Mouse (Mus musculus) spleen, postnatal 14 days (tissue): ENCODE results near the gene Ubr3.
"Not testable (repeated sequence)": the region's sequence is repeated elsewhere in the genome, so short reads cannot be mapped to it uniquely, and the experiment has no call there.

Source experiments
- DNase-seq, 2 experiments: peaks; one replicate each; pipeline ENCODE4 v3.0.0; 2021 to 2022; ENCODE audit warnings: low spot score in 2 of 2

Ubr3 gene

DNA sequence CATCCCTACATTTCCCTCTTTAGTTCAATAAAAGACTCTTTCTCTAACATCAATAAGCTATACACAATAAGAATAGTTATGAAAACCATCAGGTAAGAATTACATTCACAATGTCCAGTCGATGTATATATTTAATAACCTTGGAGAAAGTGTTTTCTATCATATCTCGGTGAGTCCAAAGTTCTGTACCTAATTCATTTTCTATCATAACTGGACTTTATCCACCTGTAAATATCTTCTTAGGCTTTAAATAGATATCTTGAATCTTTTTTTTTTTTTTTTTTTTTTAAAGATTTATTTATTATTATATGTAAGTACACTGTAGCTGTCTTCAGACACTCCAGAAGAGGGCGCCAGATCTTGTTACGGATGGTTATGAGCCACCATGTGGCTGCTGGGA, 10.3 kb downstream of the Ubr3 start:
- not testable (repeated sequence) for DNase-seq

DNA sequence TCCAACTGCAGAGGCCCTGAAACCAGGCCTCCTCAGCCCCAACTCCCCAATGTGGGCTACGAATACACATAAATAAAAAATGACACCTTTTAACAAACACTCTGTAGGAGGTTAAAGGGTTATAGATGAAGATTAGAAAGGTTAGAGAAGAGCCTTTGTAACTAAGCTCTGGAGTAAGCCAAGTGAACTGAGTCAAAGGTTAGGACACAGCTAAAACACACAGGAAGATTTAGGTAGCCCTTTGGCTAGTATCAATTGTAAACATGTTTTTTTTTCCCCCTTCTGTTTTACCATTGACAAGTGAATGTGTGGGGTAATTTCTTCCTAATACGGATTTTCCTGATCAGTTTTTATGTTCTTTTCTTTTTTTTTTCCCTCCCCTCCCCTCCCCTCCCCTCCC, 15.8 kb downstream of the Ubr3 start:
- no peak for DNase-seq

DNA sequence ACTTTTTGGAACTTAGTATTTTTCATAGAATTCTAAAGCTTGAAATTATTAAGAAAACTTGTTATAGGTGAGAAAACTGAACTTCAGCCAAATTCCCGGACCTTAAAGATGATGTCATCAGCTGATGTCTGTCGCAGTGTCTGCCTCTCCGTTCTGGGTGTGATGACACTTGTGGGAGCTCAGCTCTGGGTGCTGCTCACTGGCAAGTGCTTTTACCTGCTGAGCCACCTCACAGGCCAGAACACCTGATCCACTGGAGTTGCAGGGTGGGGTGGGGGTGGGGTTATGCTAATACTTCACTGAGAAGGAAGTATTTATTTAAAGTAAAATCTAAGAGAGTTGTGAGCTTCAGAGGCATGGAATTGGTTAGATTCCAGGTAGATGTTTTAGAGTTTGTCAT, 20.3 kb downstream of the Ubr3 start:
- no peak for DNase-seq

DNA sequence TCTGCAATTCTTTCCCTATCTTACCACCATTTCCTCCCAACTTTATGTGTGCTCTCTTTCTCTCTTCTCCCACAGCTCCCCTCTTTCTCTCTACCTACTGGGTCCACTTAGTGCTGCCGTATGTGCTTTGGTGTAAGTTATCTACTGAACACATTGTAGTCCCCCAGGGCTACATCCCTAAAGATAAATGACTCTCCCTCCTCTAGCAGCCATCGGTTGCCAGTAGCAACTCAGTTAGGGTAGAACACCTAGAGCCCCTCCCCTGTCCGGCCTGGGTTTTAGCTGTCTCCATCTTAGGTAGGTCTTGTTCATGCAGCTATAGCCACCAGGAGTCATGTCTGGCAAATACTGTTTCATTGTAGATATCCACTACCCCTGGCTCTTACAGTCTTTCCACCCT, 27.9 kb downstream of the Ubr3 start:
- no peak for DNase-seq

DNA sequence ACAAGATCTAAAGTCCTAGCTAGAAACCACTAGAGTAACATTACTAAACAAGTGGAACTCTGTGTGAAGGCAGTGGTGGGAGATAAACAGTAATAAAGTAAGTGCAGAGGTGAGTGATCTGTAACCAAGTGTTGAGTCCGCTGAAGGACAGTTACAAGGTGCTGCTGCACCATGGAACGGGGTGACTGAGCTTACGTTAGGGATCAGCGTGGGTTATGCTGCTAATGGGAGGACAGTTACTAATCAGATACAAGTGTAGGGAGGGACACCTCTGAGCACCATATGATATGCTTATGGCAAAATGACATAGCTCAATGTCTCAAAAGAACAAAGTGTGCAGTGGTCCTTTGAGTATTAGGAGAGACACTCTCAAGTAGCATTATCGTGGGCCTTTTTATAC, 39.3 kb downstream of the Ubr3 start:
- DNase-seq = no peak

DNA sequence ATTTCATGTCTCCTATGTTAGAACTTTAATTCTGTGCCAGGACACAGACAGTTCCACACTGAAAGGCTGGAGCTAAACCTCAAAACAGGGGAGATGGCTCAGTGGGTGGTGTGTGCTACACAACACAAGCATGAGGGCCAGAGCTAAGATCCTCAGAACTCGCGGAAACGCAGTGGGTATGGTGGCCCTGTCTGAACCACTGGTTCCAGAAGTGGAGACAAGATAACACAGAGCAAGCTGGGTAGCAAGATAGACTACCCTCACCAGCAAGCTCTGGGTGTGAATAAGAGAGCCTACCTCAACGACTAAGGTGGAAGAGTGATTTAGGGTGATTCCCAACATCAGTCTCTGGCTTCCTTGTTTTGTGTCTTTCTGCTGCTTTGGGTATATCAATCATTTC, 42.2 kb downstream of the Ubr3 start:
- no peak for DNase-seq

DNA sequence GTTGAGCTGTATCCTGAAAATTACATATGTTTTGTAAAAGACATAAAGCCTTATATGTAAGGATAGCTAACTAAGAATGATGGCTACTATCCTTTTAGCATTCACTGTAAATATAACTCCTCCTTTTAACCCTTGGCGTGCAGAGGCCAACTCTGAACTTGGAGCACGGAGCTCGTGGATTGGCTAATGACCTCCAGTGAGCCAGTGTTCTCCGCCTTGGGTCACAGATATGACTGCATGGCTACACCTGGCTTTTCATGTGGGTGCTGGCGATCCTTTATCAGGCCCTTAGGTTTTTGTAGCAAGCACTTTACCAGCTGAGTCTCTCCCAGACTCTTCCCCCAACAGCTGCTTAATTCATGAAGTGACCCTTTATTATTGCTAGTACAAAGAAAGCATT, 42.6 kb downstream of the Ubr3 start:
- no peak for DNase-seq

DNA sequence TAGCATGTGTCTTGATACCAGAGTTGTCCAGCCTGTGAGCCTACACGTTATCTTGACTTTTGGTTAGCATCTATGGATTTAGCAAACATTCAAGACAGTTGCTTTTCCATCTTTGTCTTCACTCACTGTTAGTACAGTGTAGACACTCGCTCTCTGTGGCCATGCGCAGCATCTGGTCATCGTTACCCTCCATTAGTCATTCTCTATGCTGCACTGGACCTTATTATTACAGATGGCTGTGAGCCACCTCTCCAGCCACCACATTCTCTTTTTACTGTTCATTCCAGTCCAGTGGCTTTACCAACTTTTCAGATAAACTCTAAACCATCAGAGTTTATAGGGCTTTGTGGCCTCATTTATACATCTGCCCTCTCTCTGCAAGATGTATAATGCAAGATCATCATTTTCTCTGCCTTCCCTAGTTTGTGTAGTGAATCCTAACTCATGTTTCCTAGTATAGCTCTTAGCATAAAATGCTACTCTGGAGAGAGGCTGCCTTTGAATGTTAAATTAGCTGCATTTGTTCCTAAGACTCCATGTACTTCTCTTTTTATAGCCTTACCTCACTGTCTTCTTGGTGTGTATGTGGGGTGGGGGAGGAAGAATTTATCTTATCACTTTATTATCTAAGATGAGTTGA, 44.5 kb downstream of the Ubr3 start:
- no peak for DNase-seq

DNA sequence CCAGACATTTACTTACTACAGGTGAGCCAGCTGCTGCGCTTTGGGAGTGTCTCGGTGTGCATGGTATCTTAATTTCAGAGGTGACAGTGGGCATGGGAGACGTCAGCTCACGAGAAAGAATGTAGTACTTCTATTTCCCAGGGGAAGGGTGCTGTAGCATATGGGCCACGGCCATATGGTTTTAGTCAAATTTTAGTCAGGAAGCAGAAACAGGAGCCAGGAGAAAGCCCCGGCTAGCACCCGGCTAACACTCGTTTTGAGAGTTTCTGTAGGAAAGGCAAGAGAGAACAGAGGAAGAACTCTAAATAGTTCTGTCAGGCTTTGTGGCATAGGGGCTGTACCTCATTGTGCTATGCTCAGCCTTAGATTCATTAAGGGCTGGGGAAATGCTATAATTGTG, 55.8 kb downstream of the Ubr3 start:
- no peak for DNase-seq

DNA sequence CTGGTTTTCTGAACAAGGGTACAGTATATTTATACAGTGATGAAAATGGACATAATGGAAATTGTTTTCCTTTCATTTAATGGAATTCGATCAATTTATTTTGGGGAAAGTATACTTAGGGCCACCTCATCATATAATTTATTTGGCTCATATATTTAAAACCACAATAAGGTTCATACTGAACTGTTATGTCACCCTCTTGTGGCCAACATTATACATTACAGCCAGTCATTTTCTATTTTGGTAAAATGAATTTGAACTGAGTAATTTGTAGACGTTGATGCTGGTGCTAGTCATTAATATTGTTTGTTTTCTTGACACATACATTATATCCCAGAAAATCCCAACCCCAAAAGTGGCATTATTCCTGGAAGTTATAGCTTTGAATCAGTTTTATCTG, 58.6 kb downstream of the Ubr3 start:
- no peak for DNase-seq

DNA sequence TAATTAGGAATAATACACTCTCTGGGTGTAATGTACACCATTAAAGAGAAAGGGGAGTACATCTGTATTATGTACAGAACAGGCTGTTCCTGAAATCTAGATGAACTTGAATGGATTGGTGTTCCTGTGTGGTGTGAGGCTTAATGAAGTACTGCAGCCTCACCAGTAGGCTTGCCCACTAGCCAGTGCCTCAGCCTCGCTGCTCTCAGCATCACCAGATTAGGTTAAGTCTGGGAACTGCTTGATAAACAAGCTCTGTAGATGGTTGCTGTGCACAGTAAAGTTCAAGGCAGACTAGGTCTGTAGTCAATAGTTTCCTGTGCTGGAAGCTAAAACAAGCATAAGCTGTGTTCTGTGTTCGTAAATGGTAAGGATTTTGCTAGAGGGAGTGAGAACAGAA, 60.6 kb downstream of the Ubr3 start:
- no peak for DNase-seq

DNA sequence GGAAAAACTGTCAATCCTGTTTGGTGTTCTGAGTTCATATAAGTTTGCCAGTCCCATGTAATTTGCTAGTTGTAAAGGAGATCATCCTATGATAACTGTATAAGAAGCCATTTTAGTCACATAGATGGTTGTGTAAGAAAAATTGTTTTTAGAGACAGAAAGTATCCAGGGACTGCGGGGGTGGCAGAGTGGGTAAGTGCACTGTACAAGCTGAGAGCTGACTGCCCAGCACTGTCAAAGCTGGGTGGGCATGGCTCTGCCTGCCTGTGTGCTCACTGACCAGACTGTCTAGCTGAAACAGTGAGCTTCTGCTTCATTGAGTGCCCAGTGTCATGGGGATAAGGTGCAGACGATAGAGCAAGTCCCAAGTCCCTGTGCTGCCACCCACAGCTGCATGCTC, 77.8 kb downstream of the Ubr3 start:
- DNase-seq = no peak

DNA sequence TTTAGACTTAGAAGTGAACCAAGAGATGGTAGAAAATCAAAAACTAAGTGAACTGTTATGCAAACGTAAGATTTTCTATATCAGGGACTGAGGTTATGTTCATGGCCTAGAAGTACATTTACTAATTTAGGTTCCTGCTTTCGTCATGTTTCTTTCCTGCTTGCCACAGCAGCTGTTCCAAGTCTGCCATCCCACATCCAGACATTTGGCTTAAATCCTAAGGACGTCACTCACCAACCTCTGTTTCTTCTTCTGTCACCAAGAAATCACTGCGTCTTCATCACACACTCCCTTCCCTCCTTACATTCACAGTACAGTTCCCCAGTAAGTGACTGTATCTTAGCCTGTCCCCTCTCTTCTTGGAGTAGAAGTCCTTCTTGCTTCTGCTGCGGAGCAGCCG, 92.2 kb downstream of the Ubr3 start:
- DNase-seq = no peak

DNA sequence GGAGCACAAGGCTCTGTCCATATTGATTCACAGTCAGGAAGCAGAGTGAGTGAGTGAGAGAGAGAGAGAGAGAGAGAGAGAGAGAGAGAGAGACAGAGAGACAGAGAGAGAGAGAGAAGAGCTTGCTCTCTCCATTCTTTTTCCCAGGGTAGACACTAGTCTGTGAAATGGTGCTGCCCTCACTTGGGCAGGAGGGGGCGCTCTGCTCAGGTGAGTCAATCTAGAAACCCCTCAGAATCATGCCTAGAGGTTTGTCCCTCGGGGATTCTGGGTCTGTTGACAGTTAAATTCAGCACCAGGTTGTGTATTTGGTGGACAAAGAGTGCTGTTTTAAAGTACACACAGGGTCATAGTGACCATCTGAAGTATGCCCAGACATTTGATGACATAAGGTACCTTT, 93.6 kb downstream of the Ubr3 start:
- no peak for DNase-seq

DNA sequence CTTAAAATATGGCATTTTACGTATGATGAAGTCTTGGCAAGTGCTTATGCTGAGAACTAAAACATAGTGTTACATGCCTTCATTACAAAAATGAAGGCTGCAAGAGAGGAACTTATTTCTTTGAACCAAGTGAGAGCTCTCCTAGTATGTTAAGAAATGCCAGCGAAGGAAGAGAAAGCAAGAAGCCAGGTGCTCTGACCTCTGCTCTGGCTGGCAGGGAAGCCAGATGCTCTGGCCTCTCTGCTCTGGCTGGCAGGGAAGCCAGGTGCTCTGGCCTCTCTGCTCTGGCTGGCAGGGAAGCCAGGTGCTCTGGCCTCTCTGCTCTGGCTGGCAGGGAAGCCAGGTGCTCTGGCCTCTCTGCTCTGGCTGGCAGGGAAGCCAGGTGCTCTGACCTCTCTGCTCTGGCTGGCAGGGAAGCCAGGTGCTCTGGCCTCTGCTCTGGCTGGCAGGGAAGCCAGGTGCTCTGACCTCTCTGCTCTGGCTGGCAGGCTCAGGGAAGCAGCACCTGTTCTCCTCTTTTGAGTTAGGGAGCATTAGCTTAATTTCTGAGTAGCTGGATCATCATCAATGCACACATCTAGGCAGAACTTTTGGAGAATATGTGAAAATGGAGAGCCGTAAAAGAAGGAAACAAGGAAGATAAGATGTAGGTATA, 97.2 kb downstream of the Ubr3 start:
- DNase-seq = not testable (repeated sequence)

DNA sequence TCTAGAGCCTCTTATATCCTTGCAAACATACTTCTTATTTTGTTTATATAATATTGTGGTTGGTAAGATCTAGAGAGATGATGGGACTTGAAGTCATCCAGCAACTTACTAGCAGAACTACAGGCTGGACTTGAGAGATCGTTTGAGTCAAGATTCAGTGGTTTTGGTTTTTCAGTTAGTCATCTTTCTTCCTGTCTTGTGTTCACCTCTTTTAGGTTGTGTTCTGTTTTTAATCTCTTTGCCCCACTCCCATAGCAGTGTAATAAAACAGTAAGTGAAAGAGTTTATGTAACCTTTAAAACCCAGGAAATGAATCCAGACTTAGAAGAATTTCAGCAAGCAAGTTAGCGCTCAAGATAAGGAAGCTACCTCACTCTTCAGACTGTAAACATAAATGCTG, 97.7 kb downstream of the Ubr3 start:
- no peak for DNase-seq

DNA sequence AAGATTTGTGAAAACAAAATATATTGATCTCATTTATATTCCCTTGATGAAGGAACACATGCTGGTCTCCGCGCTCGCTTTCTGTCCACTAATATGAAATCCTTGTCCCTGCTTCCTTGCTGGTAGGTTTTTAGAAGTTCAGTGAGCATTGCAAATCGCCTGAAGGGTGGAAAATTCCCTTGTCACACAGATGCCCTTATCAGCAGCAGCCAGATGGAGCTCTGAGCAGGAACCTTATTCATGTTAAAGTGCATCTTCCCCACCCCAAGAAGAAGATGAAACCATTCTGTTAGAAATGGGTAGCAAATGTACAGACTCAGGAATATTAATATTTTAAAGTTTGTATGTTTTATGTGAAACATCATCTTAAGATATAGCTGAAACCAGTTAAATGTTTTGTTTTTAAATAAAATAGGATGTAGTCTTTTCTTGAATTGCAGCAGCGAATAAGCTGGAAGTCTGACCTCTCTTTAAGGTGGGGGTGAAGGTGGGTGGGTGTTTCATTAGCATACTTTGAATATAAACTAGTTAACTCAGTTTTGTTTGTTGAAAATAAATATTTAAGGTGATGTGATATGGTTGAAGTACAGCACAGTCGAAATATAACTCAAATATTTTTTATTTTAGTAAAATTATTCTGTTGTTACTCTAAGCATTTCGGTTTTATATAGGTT, 102.2 kb downstream of the Ubr3 start:
- DNase-seq = peak; percentile 21 to 55

DNA sequence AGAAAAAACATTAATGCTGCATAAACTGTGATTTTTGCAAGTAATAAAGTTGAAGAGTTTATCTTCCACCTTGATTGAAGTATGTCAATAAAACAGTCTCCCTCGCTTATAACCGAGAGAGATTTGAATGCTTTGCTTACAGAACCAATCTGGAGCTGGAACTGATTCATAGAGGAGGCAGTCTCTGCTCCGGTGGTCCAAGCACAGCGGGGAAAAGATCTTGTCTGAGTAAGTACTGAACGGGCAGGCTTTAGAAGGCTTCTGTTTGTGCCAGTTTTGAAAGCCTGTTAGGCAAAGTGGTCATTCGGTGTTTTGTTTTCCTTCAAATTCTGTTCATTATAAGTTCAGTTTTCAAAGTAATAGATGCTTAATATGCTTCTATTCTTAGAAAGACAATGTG, 103.3 kb downstream of the Ubr3 start:
- DNase-seq = no peak

DNA sequence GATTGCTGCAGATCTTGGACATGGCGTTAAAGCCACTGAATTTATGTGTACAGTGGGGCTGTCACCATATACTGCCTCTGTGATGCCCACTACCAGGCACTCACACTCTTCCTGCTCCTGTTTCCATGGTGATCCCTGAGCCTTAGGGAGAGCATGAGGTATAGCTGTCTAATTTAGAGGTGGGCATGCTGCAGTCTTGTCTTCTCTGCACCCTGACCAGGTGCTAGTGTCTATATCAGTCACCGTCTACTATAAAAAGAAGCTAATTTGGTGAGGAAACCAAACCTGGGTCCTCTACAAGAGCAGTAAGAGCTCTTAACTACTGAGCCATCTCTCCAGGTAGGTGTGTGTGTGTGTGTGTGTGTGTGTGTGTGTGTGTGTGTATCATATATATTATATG, 109.4 kb downstream of the Ubr3 start:
- no peak for DNase-seq

DNA sequence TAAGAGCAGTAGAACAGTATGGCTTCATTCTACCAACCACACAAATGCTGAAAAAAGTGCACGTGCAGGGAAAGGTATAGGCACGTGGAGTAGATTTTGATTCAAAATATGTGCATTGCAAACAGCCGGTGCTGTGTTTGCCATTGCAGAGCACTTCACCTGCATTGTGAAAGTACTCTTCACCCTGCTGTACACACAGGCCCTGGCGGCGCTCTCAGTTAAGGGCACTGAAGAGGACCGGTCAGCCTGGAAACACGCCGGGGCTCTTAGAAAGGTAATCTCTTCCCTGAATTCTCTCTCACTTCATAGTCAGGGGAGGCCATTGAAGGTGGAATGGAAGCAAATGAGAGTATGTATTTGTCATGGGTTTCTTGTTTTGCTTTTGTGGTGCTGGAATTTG, 115.9 kb downstream of the Ubr3 start:
- no peak for DNase-seq

DNA sequence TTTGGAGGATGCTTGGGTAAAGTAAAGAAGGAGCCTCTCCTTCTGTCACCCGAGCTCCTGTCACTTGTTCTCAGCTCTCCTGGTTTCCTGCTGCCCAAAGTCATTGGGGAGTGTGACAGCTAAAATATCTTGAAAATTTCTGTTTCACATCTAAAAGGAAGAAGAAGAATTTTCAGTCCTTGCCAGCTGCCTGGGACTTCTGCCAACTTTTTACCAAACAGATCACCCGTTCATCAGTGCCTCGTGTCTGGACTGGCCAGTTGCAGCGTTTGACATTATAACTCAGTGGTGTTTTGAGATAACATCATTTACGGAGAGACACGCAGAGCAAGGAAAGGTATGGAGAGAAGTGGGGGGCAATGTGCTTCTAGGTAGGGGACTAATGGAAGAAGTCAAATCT, 121.2 kb downstream of the Ubr3 start:
- DNase-seq = no peak

DNA sequence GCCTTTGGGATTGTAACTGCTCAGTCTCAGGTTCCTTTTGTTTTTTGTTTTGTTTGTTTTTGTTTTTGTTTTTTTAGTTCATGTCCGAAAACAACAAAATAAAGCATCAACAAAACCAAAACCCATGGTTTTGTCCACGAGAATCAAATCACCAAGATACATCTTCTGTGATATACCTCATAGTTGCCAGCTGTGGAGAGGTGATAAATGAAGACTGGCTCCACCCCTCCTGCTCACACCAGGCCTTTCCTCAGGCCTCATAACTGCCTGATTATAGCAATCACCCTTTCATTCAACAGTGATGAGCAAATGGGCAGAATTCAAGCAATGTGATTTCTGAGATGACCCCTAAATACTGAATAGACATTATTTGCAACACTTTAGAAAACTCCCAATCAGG, 127.4 kb downstream of the Ubr3 start:
- DNase-seq = no peak

DNA sequence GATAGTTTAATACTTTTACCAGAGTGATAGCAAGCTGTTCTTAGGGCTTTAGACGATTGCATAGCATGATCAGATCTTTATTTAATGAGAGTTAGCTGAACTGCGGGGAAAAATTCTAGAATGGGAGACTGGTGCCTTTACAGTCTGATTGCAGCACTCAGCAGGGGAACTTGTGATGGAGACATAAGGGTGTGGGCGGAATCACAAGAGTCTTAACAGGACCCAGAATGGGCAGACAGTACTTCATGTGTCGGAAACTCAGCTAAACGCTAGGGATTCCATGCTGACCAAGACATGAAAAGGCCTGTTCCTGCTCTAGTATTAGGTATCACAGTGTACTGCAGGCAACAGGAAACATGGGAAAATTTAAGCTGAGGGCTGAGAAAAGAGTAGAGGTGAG, 128.7 kb downstream of the Ubr3 start:
- no peak for DNase-seq

DNA sequence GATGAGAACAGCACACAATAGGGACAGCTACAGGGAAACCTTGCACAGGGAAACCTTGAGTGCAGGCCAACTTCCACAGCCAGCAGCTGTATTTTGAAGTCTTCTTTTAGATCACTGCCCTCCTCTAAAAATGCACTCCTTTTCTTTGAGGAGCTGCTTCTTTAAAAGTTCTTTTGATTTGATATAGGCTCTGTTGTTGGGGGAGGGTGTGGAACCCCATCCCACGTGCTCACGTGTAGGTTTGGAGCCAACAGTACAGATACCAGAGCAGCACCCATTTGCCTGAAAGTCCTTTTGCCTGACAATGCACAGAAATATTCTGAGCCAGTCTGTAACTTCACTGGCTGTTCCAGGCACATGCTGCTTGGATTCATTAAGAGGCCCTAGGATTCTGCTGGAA, 134.4 kb downstream of the Ubr3 start:
- DNase-seq = no peak
